Mouse (Mus musculus): ENCODE data around the gene Capns2. TPM values are rescaled to one million over a fixed set of nuclear protein-coding genes. Genes with fewer than 3 reads are reported as not detected.
"Not testable (repeated sequence)": the region's sequence is repeated elsewhere in the genome, so short reads cannot be mapped to it uniquely, and the experiment has no call there.

Capns2 gene
- polyA plus RNA-seq, 1 experiment from 2014 or later: 0.17 TPM

DNA sequence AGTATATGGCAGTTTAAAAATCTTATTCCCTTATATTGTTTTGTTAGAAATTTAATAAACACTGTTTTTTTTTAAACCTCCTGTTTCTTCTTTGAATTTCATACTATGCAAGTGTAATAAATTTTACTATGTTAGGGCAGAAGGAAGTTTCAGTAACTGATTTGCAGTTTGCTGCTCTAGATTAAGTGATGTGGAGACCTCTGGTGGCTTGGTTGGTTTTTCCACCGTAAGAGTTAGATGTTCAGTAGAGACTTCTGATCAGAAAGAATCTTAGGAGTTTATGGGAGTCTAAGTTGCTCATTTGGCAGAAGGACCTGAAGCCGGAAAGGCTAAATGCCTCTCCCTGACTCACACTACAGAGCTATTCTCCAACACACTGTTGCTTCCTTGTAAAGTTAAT lies 17.4 kb upstream of the Capns2 start:
- H3K9ac ChIP-seq (replicated peaks): no peak overlapping the region
- no peaks in the 10 kb centered on the region for H3K27me3 ChIP-seq
- H3K9me3 ChIP-seq: no peaks in the 10 kb centered on the region
- H3K4me1 ChIP-seq: no peaks in the 10 kb centered on the region
- no peak overlapping the region for H3K27ac ChIP-seq (replicated peaks)
- H3K4me3 ChIP-seq: no peak overlapping the region
- no peak for ATAC-seq (replicated peaks)
- no peaks in the 10 kb centered on the region for H3K36me3 ChIP-seq
- 80% methylated on average over 2 of the region's 2 CpGs for WGBS
- no peak overlapping the region for H3K4me2 ChIP-seq (replicated peaks)

DNA sequence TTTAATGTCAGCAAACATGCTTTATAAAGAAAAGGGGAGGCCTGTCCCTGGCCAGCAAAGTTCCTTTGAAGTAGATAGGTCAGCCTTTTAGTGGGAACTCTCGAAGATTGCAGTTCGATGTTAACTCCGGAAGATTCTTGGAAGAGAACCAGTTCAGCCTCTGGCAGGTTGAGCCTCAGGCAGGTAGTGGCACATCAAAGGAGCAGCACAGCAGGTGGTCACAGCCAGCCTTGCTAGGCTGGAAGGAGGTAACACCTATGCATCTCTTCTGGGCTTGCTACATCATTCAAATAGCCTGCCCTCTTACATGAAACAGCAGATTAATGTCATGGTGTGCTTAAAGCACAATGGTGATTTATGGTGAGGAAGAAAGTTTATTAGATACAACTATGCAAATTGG lies 9.0 kb upstream of the Capns2 start:
- H3K27ac ChIP-seq (replicated peaks); ATAC-seq (replicated peaks); H3K4me1 ChIP-seq; H3K36me3 ChIP-seq; H3K9me3 ChIP-seq; H3K27me3 ChIP-seq; H3K9ac ChIP-seq (replicated peaks); H3K4me2 ChIP-seq (replicated peaks); H3K4me3 ChIP-seq: not testable (repeated sequence)
- 81% methylated on average over 3 of the region's 3 CpGs for WGBS

DNA sequence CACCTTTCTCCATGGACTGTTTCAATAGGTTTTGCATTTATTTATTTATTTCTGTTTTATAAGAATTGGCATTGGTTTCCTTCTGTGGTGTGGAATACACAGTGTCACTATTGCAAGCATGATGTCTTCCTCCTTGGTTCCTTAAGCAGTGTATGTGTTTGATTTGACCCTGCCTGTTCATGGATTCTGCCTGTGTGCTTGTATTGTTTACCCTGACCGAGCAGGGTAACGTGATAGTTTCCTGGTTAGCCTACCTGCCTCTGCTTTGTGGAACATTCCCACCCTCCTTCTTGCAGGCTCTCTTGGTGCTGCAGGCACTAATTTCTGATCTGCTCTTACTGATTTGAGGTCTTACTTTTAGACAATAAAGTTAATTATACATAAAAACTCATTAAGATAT lies 7.3 kb upstream of the Capns2 start:
- ATAC-seq (replicated peaks): no peak
- H3K4me1 ChIP-seq: no peaks in the 10 kb centered on the region

DNA sequence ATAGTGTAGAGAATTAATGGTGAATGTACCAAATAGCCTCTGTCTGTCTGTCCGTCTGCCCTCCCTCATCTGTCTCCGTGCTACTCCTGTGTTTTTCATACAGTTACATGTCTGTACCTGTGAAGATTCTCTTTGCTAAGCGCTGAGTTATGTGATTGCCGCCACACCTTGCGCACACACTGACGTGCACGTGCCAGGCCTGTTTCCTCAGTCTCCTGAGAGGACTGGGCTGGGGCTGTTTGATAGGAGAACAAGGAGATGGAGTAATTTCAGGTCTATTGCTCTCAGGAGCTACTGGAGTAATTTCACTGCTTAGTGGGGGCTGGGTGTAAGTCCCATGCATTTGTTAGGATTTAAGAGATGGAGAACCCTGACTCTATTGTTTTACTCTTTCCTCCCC lies 6.2 kb upstream of the Capns2 start:
- Histone ChIP-seq H3K27ac (replicated peaks) (no peak overlapping the region), H3K4me1 (no peaks in the 10 kb centered on the region), H3K9me3 (no peaks in the 10 kb centered on the region), H3K4me3 (no peak overlapping the region), H3K4me2 (replicated peaks) (no peak overlapping the region), H3K9ac (replicated peaks) (no peak overlapping the region), H3K27me3 (no peaks in the 10 kb centered on the region), H3K36me3 (no peaks in the 10 kb centered on the region)
- WGBS: 89% methylated on average over 7 of the region's 7 CpGs
- ATAC-seq (replicated peaks): no peak

More for the DNA sequence above, 7.3 kb upstream of the Capns2 start:
- Histone ChIP-seq H3K4me3 (no peak overlapping the region), H3K9me3 (no peaks in the 10 kb centered on the region), H3K27ac (replicated peaks) (no peak overlapping the region), H3K4me2 (replicated peaks) (no peak overlapping the region), H3K27me3 (no peaks in the 10 kb centered on the region), H3K9ac (replicated peaks) (no peak overlapping the region), H3K36me3 (no peaks in the 10 kb centered on the region)
- WGBS: 87% methylated on average over 2 of the region's 2 CpGs

DNA sequence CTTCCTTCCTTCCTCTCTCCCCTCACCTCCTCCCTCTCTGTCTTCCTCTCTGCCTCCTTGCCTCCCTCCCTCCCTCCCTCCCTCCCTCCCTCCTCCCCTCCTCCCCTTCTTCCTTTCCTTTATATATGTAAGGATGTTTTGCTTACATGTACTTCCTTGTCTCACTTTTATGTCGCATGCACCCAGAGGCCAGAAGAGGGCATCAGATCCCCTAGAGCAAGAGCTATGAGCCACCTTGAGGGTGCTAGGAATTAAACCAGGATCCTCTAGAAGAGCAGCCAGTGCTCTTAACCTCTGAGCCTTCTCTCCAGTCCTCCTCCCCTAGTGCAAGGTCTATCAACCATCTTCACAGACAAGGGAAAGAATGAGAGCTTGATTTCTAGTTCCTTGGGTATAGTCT lies 5.2 kb upstream of the Capns2 start:
- Histone ChIP-seq H3K27me3 (no peaks in the 10 kb centered on the region), H3K4me2 (replicated peaks) (no peak overlapping the region), H3K9me3 (no peaks in the 10 kb centered on the region), H3K4me3 (no peak overlapping the region), H3K27ac (replicated peaks) (no peak overlapping the region), H3K9ac (replicated peaks) (no peak overlapping the region), H3K4me1 (no peaks in the 10 kb centered on the region), H3K36me3 (no peaks in the 10 kb centered on the region)
- no peak for ATAC-seq (replicated peaks)
- WGBS: 71% methylated on average over 1 of the region's 1 CpGs

DNA sequence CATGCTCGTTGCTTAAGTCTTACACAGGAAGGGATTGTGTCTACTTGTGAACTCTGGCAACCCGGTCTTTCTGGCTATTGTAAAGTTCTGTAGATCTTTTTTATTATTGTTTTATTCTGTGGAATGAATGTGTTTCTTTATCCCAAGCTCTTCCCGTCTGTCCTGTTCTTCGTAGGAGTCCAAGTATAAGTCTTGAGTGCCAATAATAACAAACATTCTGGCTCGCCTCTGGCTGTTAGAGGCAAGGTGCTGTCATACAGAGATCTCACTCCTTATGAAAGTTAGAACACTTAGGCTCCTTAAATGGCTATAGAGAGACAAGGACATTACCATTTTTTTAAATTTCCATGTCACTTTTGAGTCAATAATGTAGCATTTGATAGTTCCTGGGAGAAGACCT lies 4.6 kb upstream of the Capns2 start:
- H3K36me3 ChIP-seq: no peaks in the 10 kb centered on the region
- no peak overlapping the region for H3K4me3 ChIP-seq
- no peaks in the 10 kb centered on the region for H3K9me3 ChIP-seq
- WGBS: 74% methylated on average over 5 of the region's 5 CpGs
- ATAC-seq (replicated peaks): no peak
- H3K9ac ChIP-seq (replicated peaks): no peak overlapping the region
- H3K27ac ChIP-seq (replicated peaks): no peak overlapping the region
- H3K4me1 ChIP-seq: no peaks in the 10 kb centered on the region
- no peaks in the 10 kb centered on the region for H3K27me3 ChIP-seq
- H3K4me2 ChIP-seq (replicated peaks): no peak overlapping the region

DNA sequence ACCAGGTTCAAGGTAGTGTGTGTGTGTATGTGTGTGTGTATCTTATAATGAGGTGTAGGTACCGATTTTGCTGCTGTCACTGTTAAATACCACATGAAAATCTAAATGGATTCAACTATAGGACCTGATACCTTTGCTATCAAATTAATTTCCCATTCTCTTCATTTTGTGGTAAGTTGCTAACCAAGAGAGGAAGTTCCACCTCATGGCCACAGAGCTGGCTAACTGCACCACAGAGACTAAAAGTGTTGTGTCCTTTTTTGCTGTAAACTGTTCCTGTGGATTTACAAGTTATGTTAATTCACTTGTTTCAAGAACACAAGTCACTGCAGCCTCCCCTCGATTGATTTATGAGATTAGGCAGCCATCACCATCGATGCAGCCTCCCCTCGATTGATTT lies 3.4 kb upstream of the Capns2 start:
- H3K9me3 ChIP-seq: no peaks in the 10 kb centered on the region
- no peak for ATAC-seq (replicated peaks)
- 89% methylated on average over 4 of the region's 4 CpGs for WGBS
- no peaks in the 10 kb centered on the region for H3K27me3 ChIP-seq
- no peak overlapping the region for H3K4me3 ChIP-seq
- no peak overlapping the region for H3K9ac ChIP-seq (replicated peaks)
- no peak overlapping the region for H3K27ac ChIP-seq (replicated peaks)
- H3K4me2 ChIP-seq (replicated peaks): no peak overlapping the region
- no peaks in the 10 kb centered on the region for H3K4me1 ChIP-seq
- H3K36me3 ChIP-seq: no peaks in the 10 kb centered on the region

DNA sequence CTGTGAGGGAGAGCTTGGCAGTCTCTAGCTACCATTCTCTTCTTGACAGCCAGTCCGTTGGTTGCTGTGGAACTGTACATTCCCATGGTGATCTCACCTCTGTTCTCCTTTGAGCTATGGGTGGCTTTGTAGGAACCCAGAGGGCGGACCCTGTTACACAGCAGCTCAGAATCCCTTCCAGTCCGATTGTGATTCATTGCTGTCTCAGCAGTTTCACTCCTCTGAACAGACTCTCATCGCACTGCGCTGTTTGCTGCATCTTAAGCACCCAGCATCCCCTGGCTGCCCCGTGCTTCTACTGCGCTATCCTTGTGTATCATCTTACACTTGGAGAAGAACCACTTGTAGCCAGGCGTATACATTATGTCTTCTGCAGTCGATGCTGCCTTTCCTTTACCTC lies 1.6 kb upstream of the Capns2 start:
- Histone ChIP-seq H3K36me3 (no peaks in the 10 kb centered on the region), H3K9ac (replicated peaks) (no peak overlapping the region), H3K4me1 (no peaks in the 10 kb centered on the region; the same call in 1 of the 2 replicates), H3K9me3 (no peaks in the 10 kb centered on the region), H3K4me2 (replicated peaks) (no peak overlapping the region), H3K4me3 (no peak overlapping the region), H3K27me3 (no peaks in the 10 kb centered on the region), H3K27ac (replicated peaks) (no peak overlapping the region)
- 79% methylated on average over 9 of the region's 9 CpGs for WGBS
- no peak for ATAC-seq (replicated peaks)

DNA sequence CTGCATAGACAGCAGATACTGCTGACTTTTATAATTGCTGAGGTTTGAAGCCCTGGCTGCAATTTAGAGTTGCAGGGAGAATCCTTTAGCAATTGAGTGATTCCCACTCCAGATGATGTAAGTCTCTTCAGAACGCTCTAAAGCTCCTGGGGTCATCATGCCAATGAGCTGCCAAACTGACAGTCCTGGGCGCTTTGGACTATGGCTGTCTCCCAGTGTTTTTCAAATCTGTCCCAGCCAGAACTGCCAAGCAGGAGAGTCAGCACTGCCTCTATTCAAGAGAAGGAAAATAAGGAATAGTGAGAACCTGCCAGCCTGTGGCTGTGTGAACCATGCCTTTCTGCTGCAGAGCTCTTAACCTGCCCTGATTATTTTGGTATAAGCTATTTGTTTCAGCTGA lies 1.8 kb downstream of the Capns2 start:
- Histone ChIP-seq H3K9ac (replicated peaks) (no peak overlapping the region), H3K4me2 (replicated peaks) (no peak overlapping the region), H3K36me3 (no peaks in the 10 kb centered on the region), H3K4me1 (no peaks in the 10 kb centered on the region; the same call in 1 of the 2 replicates), H3K9me3 (no peaks in the 10 kb centered on the region), H3K27me3 (no peaks in the 10 kb centered on the region), H3K27ac (replicated peaks) (no peak overlapping the region), H3K4me3 (no peak overlapping the region)
- 63% methylated on average over 2 of the region's 2 CpGs for WGBS
- no peak for ATAC-seq (replicated peaks)

DNA sequence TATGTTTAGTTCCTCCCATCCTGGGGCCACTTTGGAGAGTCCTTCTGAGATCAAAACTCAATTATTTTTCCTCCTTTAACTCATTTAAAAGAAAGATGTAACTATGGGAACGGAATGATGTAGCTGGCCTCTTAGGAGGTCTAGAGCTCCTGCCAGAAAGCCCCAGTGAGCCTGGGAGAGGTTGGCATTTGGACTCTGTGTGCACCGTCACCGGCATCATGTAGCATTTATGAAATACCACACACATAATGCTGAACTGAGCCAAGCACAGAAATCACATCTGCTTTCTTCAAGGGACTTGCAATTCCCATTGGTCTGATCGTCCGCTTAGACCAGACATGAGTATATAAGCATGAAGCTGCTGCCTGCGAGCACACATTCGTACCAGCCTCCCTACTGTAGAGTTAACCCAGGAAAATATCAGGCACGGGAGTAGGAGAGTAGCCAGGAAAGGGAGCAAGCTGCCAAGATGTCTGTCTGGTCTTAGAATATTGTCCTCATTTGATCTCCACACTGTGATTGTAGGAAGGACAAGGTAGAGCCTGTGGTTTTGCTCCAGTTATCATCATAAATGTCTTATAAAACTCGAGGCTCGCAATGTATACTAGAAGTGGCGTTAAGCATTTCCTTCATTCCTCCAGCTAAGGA lies 2.4 kb downstream of the Capns2 start:
- no peak for ATAC-seq (replicated peaks)
- Histone ChIP-seq H3K27me3 (no peaks in the 10 kb centered on the region), H3K27ac (replicated peaks) (no peak overlapping the region), H3K4me2 (replicated peaks) (no peak overlapping the region), H3K4me1 (no peaks in the 10 kb centered on the region; the same call in 1 of the 2 replicates), H3K9me3 (no peaks in the 10 kb centered on the region), H3K9ac (replicated peaks) (no peak overlapping the region), H3K36me3 (no peaks in the 10 kb centered on the region), H3K4me3 (no peak overlapping the region)
- 82% methylated on average over 11 of the region's 11 CpGs for WGBS

DNA sequence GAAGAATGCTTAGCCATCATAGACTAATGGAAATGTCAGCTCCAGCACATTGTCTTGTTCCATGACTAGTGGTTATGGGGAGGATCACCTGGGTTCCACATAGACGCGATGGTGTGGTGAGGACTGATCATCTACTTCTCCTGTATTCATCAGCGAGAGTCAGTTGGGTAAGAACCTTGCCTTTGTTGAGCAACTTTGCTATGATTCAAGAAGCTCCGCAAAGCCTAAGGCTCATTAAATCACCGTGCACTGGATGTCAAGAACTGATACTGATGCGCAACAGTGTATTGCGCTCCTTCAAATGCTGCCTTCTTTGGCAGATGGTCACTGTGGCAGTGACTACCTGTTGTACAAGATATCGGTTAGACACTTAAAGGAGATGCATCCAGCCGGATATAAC lies 5.3 kb downstream of the Capns2 start:
- no peaks in the 10 kb centered on the region for H3K36me3 ChIP-seq
- H3K4me1 ChIP-seq: no peaks in the 10 kb centered on the region; the same call in 1 of the 2 replicates
- WGBS: 93% methylated on average over 9 of the region's 9 CpGs
- H3K4me3 ChIP-seq: no peak overlapping the region
- no peak overlapping the region for H3K9ac ChIP-seq (replicated peaks)
- no peaks in the 10 kb centered on the region for H3K27me3 ChIP-seq
- H3K27ac ChIP-seq (replicated peaks): no peak overlapping the region
- no peak for ATAC-seq (replicated peaks)
- H3K9me3 ChIP-seq: no peaks in the 10 kb centered on the region
- no peak overlapping the region for H3K4me2 ChIP-seq (replicated peaks)

DNA sequence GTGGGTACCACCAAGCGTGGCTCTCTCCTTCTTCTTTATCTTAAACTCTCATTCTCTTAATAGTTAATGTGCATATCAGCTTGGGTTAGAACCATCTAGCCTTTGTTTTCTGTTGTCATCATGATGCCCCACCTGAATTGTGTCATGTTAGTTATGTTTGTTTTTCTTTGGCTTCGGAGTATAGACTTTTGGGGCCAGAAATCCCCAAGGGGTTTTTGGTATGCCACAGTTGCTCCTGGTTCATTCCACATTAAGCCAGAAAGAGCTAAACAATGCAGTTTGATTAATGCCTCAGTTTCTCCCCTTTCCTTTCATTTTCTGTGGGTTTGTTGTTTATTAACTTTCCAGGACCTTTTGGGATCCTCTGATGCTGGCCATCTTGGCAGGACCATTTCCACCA lies 7.2 kb downstream of the Capns2 start:
- H3K36me3 ChIP-seq: no peaks in the 10 kb centered on the region
- H3K9me3 ChIP-seq: no peaks in the 10 kb centered on the region
- H3K4me1 ChIP-seq: no peaks in the 10 kb centered on the region; the same call in 1 of the 2 replicates
- H3K4me3 ChIP-seq: no peak overlapping the region
- 95% methylated on average over 2 of the region's 2 CpGs for WGBS
- no peak overlapping the region for H3K4me2 ChIP-seq (replicated peaks)
- H3K27ac ChIP-seq (replicated peaks): no peak overlapping the region
- H3K9ac ChIP-seq (replicated peaks): no peak overlapping the region
- H3K27me3 ChIP-seq: no peaks in the 10 kb centered on the region
- ATAC-seq (replicated peaks): no peak

DNA sequence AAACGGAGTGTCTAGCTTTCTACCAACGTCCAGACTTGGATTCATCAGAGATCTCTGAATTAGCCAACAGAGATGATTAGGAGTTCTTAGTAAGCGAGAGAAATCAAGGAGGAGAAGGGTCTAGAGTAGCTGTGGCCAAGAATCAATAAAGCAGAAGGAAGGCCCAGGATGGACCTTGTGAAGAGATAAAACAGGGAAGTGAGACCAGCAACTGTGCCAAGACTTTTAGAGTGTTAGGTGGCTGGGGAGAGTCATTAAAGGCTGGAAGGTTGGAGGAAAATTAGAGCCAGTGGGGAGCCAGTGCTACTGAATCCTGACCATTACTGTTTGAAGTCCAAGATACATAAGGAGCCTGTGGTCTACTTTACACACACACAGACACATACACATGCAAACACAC lies 10.3 kb downstream of the Capns2 start:
- 71% methylated on average over 3 of the region's 3 CpGs for WGBS

More for the DNA sequence above, 10.3 kb downstream of the Capns2 start:
- Histone ChIP-seq H3K27ac (replicated peaks) (no peak overlapping the region), H3K27me3 (no peaks in the 10 kb centered on the region), H3K9ac (replicated peaks) (no peak overlapping the region), H3K4me2 (replicated peaks) (no peak overlapping the region), H3K4me3 (no peak overlapping the region), H3K4me1 (no peaks in the 10 kb centered on the region), H3K9me3 (no peaks in the 10 kb centered on the region), H3K36me3 (no peaks in the 10 kb centered on the region)
- ATAC-seq (replicated peaks): no peak
